Mouse (Mus musculus) small intestine, adult 2 months (tissue): Measurements from ENCODE around the gene Tfcp2l1.

Source experiments
- CTCF ChIP-seq: fragments of 200-500 bp; IDR thresholded peaks from 2 replicates; pipeline ENCODE4 v1.5.1; 2012; ENCODE audit warnings: low read depth, mild to moderate bottlenecking, control low read depth, inconsistent platforms, low read length, moderate library complexity, mixed read lengths; ENCODE audit not compliant: insufficient replicate concordance, insufficient read length; ENCODE audit errors: extremely low read depth
- POLR2A ChIP-seq: fragments of 200-500 bp; IDR thresholded peaks from 2 replicates; pipeline ENCODE4 v1.6.1; 2012; ENCODE audit warnings: low read depth, mild to moderate bottlenecking, control low read depth, inconsistent platforms, low read length, moderate library complexity

DNA sequence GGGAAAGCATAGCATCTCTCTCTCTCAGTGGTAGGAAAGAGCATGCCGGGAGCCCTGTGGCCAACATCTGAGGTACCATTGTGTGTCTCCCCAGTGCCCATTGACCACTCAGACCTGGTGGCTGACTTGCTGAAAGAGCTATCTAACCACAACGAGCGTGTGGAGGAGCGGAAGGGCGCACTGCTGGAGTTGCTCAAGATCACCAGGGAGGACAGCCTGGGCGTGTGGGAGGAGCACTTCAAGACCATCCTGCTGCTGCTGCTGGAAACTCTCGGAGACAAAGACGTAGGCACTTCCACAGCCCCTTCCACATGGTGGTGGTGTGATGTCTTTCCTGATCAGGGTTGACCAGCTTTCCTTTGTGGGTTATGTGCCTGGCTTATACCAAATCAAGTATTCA is 46.6 kb upstream of the Tfcp2l1 start:
- TF ChIP-seq POLR2A, result no peak
- no peak for TF ChIP-seq CTCF
